Mouse (Mus musculus): ENCODE measurements around the gene Usp7. TPM values are rescaled to one million over a fixed set of nuclear protein-coding genes. Genes with fewer than 3 reads are reported as not detected.
"Not testable (repeated sequence)": the region's sequence is repeated elsewhere in the genome, so short reads cannot be mapped to it uniquely, and the experiment has no call there.

The Usp7 gene
- polyA plus RNA-seq, 1 experiment from 2014 or later = 31.6 TPM

DNA sequence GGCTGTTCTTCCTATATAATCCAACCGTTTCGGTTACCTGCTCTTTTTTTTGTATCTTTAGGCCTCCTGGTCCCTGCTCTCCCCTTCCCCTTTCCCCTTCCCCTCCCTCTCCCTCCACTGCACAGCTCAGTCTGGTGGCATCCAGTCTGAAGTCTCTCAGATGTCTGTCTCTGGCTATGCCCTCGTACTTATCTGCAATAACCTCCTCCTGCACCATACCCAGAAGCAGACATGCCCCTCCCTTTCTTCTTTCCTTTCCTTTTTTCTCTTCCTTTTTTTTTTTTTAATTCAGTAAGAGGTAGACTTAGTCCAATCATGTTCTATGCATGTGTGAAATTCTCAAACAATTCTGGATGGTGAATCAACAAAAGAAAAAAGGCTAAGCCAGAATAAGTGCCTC, 48.1 kb downstream of the Usp7 start:
- Histone ChIP-seq H3K27me3 (replicated peaks; ENCODE audit: low read depth, poor library complexity, severe bottlenecking) (no peaks in the 10 kb centered on the region), H3K36me3 (replicated peaks) (no peaks in the 10 kb centered on the region), H3K4me1 (no peaks in the 10 kb centered on the region), H3K27ac (replicated peaks) (no peak overlapping the region), H3K4me3 (no peak overlapping the region), H3K9me3 (no peaks in the 10 kb centered on the region)
- DNase-seq (ENCODE audit: low spot score) = no peak
- WGBS = 72% methylated on average over 3 of the region's 3 CpGs

DNA sequence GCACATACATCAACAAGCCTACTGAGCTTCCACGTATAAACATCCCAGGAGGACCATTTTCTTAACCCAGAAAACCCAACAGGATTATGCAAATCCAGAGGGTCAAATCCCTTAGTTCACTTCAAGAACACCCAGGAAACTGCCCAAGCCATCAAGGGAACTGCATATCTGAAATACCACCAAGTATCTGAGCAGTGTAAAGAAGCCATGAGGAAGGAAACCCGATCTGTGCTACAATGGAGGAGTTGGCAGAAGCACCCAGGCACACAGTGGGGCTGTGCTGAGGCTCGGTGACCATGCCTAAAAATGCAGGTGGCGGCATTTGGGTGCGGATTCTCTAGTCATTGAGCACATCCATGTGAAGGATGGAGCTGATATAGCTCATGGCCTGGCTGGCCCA, 50.4 kb downstream of the Usp7 start:
- peaks cover 5% of the 10 kb centered on the region for H3K4me1 ChIP-seq
- 74% methylated on average over 5 of the region's 5 CpGs for WGBS
- no peak overlapping the region for H3K27ac ChIP-seq (replicated peaks)
- no peaks in the 10 kb centered on the region for H3K27me3 ChIP-seq (replicated peaks; ENCODE audit: low read depth, poor library complexity, severe bottlenecking)
- no peaks in the 10 kb centered on the region for H3K9me3 ChIP-seq
- no peak overlapping the region for H3K4me3 ChIP-seq
- H3K36me3 ChIP-seq (replicated peaks) = no peaks in the 10 kb centered on the region
- DNase-seq (ENCODE audit: low spot score) = no peak

DNA sequence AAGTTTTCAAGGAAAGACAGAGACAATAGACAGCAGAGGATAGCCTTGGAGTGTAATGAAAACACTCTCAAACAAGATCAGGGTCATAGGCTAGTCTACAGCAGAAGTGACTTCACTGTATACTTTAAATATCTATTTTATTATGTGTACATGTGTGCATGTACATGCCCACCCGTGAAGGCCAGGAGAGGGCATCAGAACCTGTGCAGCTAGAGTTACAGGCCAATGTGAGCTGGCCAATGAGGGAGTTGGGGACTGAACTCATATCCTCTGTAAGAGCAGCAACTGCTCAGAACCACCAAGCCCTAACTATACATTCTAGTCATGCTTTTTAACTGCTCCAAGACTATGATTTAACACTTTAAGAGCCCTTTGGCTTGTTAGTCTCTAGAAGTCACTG, 51.0 kb downstream of the Usp7 start:
- WGBS = 67% methylated on average over 1 of the region's 1 CpGs
- Histone ChIP-seq H3K4me1 (peaks cover 11% of the 10 kb centered on the region), H3K27me3 (replicated peaks; ENCODE audit: low read depth, poor library complexity, severe bottlenecking) (no peaks in the 10 kb centered on the region), H3K27ac (replicated peaks) (no peak overlapping the region), H3K36me3 (replicated peaks) (no peaks in the 10 kb centered on the region), H3K9me3 (no peaks in the 10 kb centered on the region), H3K4me3 (no peak overlapping the region)
- no peak for DNase-seq (ENCODE audit: low spot score)

DNA sequence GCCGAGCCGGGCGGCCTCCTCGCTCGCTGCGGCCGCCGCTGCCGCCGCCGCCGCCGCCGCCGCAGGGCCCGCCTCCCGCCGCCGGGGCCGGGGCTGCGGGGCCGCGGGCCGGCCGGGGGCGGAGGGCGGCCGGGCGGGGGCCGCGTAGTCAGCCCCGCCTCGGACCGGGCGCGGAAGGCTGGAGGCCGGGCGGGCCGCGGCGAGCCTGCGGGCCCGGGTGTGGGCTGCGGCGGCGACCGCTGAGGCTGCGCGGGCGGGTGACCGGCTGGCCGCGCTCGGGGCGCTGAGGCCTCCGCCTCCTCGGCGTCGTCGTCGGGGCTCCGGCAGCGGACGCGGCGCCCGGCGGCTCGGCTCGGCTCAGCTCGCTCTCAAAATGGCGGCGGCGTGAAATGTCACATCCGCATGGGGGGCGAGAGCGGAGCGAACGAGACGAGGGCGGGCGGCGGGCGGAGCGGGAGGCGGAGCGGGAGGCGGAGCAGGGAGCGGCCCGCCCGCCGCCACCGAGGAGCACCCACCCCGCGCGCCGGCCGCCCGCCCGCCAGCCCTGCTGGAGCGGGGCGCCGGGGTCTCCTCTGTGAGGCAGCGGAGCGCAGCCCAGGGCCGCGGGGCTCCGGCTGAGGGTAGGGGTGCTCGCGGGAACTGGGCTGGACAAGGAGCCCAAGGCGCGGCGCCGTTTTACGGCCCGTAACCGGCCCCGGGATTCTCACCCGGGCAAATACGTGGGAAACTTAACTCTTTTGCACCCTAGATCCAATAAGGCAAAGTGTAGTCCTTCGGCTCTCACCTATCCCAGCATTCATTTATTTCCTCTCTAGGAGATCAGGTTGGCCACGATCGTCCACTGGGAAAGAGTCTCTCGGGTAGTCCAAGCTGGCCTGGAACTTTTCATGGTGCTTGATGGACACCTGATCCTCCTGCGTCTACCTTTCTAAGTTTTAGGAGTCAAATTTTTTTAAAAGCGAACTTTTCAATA, 53.3 kb downstream of the Usp7 start:
- Histone ChIP-seq H3K27me3 (replicated peaks; ENCODE audit: low read depth, poor library complexity, severe bottlenecking) (no peaks in the 10 kb centered on the region), H3K9me3 (no peaks in the 10 kb centered on the region), H3K4me1 (peaks cover 33% of the 10 kb centered on the region), H3K36me3 (replicated peaks) (peaks cover 12% of the 10 kb centered on the region), H3K4me3 (peak overlapping the region; percentile 99), H3K27ac (replicated peaks) (peak overlapping the region; percentile 97)
- peak; percentile 92 for DNase-seq (ENCODE audit: low spot score)
- WGBS = 8% methylated on average over 125 of the region's 126 CpGs

DNA sequence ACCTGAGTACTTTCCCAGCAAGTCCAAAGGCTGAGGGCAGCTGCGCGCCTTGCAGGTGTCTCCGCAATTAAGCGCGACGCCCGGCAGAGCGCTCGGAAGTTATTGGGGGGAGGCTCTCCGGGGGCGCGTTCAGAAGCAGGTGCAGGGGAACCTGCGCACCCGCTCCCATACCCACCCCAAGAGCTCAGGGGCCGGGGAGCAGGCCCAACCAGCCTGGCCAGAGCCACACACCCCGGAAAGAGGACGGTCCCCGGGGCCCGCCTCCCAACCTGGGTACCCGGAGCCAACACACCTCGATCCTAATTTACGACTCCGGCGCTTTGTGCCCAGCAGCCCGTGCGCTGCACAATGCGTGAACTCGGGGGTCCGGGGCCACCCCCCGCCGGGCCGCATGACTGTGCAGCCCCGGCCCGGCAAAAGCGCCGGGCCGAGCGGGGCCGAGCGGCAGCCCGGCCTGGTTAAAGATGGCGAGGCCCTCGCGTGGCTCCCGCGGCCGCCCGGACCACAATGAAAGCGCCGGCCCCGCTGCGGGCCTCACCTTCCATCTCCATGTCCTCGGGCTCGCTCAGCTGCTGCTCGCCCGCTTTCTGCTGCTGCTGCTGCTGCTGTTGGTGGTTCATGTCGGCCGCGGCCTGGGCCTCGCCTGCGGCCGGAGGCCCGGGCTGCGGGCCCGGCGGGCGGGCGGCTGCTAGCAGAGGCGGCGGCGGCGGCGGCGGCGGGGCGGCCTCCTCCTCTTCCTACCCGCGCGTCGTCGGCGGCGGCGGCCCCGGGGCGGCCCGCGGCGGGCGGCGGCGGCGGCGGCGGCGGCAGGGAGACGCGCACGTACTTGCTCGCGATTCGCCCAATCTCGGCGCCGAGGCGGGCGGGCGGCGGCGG, 54.2 kb downstream of the Usp7 start:
- 5% methylated on average over 110 of the region's 110 CpGs for WGBS
- Histone ChIP-seq H3K27ac (replicated peaks) (peak overlapping the region; percentile 92), H3K4me3 (peak overlapping the region; percentile 99), H3K27me3 (replicated peaks; ENCODE audit: low read depth, poor library complexity, severe bottlenecking) (no peaks in the 10 kb centered on the region), H3K9me3 (no peaks in the 10 kb centered on the region), H3K4me1 (peaks cover 33% of the 10 kb centered on the region), H3K36me3 (replicated peaks) (peaks cover 21% of the 10 kb centered on the region)
- peak; percentile 66 for DNase-seq (ENCODE audit: low spot score)

DNA sequence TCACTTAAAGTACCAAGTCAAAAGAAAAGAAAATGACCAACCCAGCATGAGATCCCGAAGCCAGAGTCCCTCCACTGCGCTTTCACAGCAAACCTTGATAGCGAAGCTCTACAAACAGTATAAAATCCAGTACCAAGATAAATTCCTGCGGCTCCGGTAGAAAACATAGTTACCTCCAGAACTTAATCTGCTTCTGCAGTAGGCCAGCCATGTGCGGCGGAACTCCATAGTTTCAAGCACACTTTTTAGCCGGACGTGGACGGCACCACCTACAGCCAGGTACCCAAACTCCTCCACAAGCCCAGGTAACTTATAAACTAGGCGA, 54.8 kb downstream of the Usp7 start:
- no peaks in the 10 kb centered on the region for H3K27me3 ChIP-seq (replicated peaks; ENCODE audit: low read depth, poor library complexity, severe bottlenecking)
- peaks cover 33% of the 10 kb centered on the region for H3K4me1 ChIP-seq
- peak overlapping the region; percentile 99 for H3K4me3 ChIP-seq
- H3K36me3 ChIP-seq (replicated peaks) = peaks cover 21% of the 10 kb centered on the region
- peak overlapping the region; percentile 92 for H3K27ac ChIP-seq (replicated peaks)
- no peak for DNase-seq (ENCODE audit: low spot score)
- under 1% methylated on average over 11 of the region's 11 CpGs for WGBS
- H3K9me3 ChIP-seq = no peaks in the 10 kb centered on the region

DNA sequence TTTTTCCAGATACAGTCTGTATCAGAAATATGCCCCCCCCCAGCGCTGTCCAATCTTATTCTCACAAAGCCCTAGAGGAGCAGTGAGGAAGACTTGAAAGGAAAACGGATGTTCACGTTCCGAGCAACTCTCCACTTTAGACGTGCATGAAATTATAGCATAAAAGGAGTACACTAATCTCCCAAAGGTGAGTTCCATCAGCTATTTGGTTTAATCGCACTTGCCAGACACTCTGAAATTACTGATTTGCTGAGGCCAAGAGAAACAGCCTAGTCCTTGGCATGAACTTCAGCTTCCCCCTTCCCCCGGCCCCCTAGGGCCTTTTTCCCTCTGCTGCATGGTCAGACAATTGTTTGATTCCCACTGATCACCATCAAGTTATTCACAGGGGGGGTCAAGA, 55.4 kb downstream of the Usp7 start:
- WGBS = 10% methylated on average over 7 of the region's 7 CpGs
- Histone ChIP-seq H3K9me3 (no peaks in the 10 kb centered on the region), H3K36me3 (replicated peaks) (peaks cover 25% of the 10 kb centered on the region), H3K27ac (replicated peaks) (0 out of 2 replicates have a peak overlapping the region, but pooled peaks have one; percentile 92), H3K27me3 (replicated peaks; ENCODE audit: low read depth, poor library complexity, severe bottlenecking) (no peaks in the 10 kb centered on the region), H3K4me1 (peaks cover 34% of the 10 kb centered on the region), H3K4me3 (peak overlapping the region; percentile 99)
- DNase-seq (ENCODE audit: low spot score) = no peak

DNA sequence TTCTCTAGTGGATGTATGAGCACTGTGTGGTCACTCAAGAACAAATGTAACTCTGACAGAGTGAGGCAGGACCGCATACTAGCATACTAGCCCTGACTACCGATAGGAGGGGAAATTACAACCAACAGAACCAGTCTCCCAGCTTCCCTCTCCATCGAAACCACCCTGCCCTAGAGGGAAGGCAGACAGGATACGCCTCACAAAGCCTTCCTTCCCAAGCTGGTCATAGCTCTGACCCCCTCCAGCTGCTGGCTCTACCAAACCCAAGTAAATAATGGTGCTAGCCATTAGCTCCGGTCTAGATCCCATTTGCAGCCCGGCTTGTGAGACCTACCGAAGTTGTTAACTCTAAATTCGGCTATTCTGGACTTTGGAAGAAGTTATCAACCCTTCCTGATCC, 56.1 kb downstream of the Usp7 start:
- H3K4me3 ChIP-seq = peak overlapping the region; percentile 99

DNA sequence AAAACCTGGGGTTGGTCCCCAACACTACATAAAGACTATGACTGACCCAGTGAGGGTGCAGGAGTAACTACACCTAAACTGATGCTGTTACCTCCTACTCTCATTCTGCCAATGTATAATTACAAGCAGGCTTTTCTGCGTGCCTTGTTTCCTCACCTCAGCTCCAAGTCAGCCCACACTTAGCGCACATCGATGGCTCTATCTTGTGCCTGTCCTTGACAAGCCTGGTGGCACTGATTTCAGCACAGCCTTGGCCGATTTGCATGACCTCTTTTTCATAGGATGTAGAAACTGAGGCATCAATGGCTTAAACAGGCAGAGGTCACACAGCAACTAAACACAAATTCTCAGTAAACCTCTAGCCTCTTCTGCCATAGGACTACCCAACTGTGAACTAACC, 57.4 kb downstream of the Usp7 start:
- Histone ChIP-seq H3K9me3 (no peaks in the 10 kb centered on the region), H3K27ac (replicated peaks) (no peak overlapping the region), H3K27me3 (replicated peaks; ENCODE audit: low read depth, poor library complexity, severe bottlenecking) (no peaks in the 10 kb centered on the region), H3K4me1 (peaks cover 50% of the 10 kb centered on the region), H3K4me3 (0 out of 2 replicates have a peak overlapping the region, but pooled peaks have one; percentile 99), H3K36me3 (replicated peaks) (peaks cover 30% of the 10 kb centered on the region)
- 86% methylated on average over 4 of the region's 4 CpGs for WGBS
- no peak for DNase-seq (ENCODE audit: low spot score)

More for the DNA sequence above, 56.1 kb downstream of the Usp7 start:
- Histone ChIP-seq H3K36me3 (replicated peaks) (peaks cover 30% of the 10 kb centered on the region), H3K4me1 (peaks cover 41% of the 10 kb centered on the region), H3K9me3 (no peaks in the 10 kb centered on the region), H3K27me3 (replicated peaks; ENCODE audit: low read depth, poor library complexity, severe bottlenecking) (no peaks in the 10 kb centered on the region), H3K27ac (replicated peaks) (no peak overlapping the region)
- DNase-seq (ENCODE audit: low spot score) = peak; percentile 20
- 26% methylated on average over 8 of the region's 8 CpGs for WGBS

DNA sequence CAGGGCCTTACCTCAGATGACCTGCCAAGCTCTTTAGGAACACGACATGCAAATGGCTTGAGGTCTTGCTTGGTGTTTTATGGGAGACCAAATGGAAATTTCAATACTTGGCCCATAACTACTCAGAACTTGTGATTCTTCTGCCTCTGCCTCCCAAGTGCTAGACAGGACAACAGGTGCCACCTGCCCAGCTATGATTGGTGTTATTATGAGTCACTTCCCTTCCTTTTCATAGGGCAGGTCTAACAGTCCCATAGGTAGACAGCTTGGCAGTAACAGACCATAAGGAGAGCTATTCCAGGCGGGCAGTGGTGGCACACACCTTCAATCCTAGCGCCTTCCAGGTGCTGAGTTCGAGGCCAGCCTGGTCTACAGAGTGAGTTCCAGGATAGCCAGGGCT, 58.5 kb downstream of the Usp7 start:
- DNase-seq (ENCODE audit: low spot score) = no peak
- peaks cover 34% of the 10 kb centered on the region for H3K36me3 ChIP-seq (replicated peaks)
- H3K27ac ChIP-seq (replicated peaks) = no peak overlapping the region
- peaks cover 54% of the 10 kb centered on the region for H3K4me1 ChIP-seq
- no peak overlapping the region for H3K4me3 ChIP-seq
- no peaks in the 10 kb centered on the region for H3K27me3 ChIP-seq (replicated peaks; ENCODE audit: low read depth, poor library complexity, severe bottlenecking)
- 95% methylated on average over 4 of the region's 4 CpGs for WGBS
- H3K9me3 ChIP-seq = no peaks in the 10 kb centered on the region

DNA sequence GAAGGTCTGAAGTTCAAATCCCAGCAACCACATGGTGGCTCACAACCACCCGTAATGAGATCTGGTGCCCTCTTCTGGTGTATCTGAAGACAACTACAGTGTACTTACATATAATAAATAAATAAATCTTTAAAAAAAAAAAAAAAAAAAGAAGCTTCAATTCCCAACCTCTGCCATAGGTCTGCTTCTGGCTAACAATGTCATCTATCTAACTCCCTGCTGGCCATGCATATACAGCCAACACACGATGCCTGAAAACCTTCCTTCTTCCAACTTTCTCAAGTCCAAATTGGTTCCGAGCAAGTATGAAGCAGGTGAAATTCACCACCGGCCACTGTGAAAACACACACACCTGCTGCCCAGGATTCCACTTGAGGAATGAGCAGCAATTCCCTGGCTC, 59.7 kb downstream of the Usp7 start:
- Histone ChIP-seq H3K36me3 (replicated peaks) (peaks cover 41% of the 10 kb centered on the region), H3K4me1 (peaks cover 54% of the 10 kb centered on the region)
- H3K9me3 ChIP-seq; H3K4me3 ChIP-seq; DNase-seq (ENCODE audit: low spot score); H3K27me3 ChIP-seq (replicated peaks; ENCODE audit: low read depth, poor library complexity, severe bottlenecking); H3K27ac ChIP-seq (replicated peaks): not testable (repeated sequence)
- WGBS = 89% methylated on average over 4 of the region's 4 CpGs

DNA sequence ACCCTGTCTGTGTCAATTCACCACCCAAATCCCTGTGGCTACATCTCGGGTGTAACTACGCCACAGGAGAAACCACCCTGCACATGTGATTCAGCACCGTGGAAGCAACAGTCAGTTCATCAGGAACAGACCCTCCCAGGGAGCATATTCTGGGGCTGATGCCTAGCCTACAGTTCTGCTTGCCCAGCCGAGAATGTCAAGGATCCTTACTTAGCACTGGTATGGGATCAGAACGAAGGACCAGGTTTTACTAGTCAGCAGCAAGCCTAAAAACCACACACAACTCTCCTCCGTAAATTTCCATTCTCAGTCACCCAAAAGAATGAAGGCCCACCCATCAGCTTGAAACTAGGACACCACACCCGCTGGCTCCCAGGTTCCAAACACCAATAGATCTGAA, 60.5 kb downstream of the Usp7 start:
- Histone ChIP-seq H3K4me3 (no peak overlapping the region), H3K9me3 (no peaks in the 10 kb centered on the region), H3K27me3 (replicated peaks; ENCODE audit: low read depth, poor library complexity, severe bottlenecking) (no peaks in the 10 kb centered on the region), H3K27ac (replicated peaks) (no peak overlapping the region), H3K4me1 (peaks cover 48% of the 10 kb centered on the region), H3K36me3 (replicated peaks) (peaks cover 41% of the 10 kb centered on the region)
- WGBS = 91% methylated on average over 7 of the region's 7 CpGs
- no peak for DNase-seq (ENCODE audit: low spot score)

Measured in embryonic facial prominence, embryonic 10.5 days (tissue).